Mouse (Mus musculus) frontal cortex, postnatal 25 days (tissue): Measurements from ENCODE around the gene Prdm16.

ENCODE experiments used
- DNase-seq, 2 experiments: peaks; one replicate each; pipeline ENCODE4 v3.0.0; 2022; ENCODE audit warnings: low spot score in 2 of 2

Gene Prdm16

DNA sequence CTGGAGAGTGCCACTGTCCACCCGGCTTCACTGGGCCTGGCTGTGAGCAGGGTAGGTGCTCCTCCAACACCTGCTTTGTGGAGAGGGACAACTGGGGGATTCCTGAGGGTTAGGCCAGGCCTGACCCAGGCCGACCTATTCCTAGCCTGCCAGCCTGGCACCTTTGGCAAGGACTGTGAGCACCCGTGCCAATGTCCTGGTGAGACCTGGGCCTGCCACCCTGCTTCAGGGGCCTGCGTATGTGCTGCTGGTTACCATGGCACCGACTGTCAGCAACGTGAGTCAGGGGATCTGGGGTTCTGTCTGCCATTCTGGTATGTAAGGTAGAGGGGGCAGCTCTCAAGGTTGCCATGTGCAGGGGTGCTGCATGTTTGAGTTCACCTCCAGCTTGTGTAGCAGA, 369.2 kb downstream of the Prdm16 start:
- DNase-seq, result no peak
